Mouse (Mus musculus) limb, embryonic 10.5 days (tissue): Measurements from ENCODE around the gene Ust. TPM values are rescaled to one million over a fixed set of nuclear protein-coding genes. Genes with fewer than 3 reads are reported as not detected.

Experiments
- DNase-seq: peaks from one replicate; pipeline ENCODE4 v3.0.0-alpha.2; 2017; ENCODE audit warnings: low spot score
- H3K27ac ChIP-seq: fragments of 300-500 bp; sonication (generic); 2 replicates; pipeline ENCODE4 v1.5.1; 2016; ENCODE audit warnings: mild to moderate bottlenecking
- H3K27me3 ChIP-seq: fragments of 300-500 bp; sonication (generic); 2 replicates; pipeline ENCODE4 v1.6.1; 2016; ENCODE audit warnings: low read depth, mild to moderate bottlenecking; ENCODE audit not compliant: poor library complexity, severe bottlenecking
- H3K36me3 ChIP-seq: fragments of 300-500 bp; sonication (generic); 2 replicates; pipeline ENCODE4 v1.6.1; 2016; ENCODE audit warnings: mild to moderate bottlenecking, moderate library complexity
- H3K4me1 ChIP-seq: fragments of 300-500 bp; sonication (generic); 2 replicates; pipeline ENCODE4 v1.6.1; 2016
- H3K4me3 ChIP-seq: fragments of 300-500 bp; sonication (generic); 2 replicates; pipeline ENCODE4 v1.5.1; 2016; ENCODE audit warnings: mild to moderate bottlenecking, moderate library complexity
- H3K9me3 ChIP-seq: fragments of 300-500 bp; sonication (generic); replicated peaks from 2 replicates; pipeline ENCODE4 v1.6.1; 2016; ENCODE audit warnings: mild to moderate bottlenecking
- WGBS: fragments of 180-500 bp; shearing (Covaris S2); methylation state at CpG from one replicate; pipeline ENCODE4 v1.1.7; 2016; 5-methylcytosine and 5-hydroxymethylcytosine counted together
- polyA plus RNA-seq: library from polyadenylated mRNA; unstranded; fragments of >200 nt; fragmentation: Nextera tagmentation; extraction: Ambion mirVana; gene quantifications from 2 replicates; pipeline ENCODE4 v1.2.1, GENCODE M21; 2016

Ust gene
- polyA plus RNA-seq, 1 experiment from 2014 or later = 3.5 TPM

- 20% methylated on average over 4 of the region's 4 CpGs for WGBS
- H3K9me3 ChIP-seq = no peaks in the 10 kb centered on the region
- H3K4me3 ChIP-seq = no peak overlapping the region
- H3K27me3 ChIP-seq = no peaks in the 10 kb centered on the region
- no peaks in the 10 kb centered on the region for H3K4me1 ChIP-seq
- H3K27ac ChIP-seq = no peak overlapping the region
- DNase-seq = peak; percentile 51
- H3K36me3 ChIP-seq = no peaks in the 10 kb centered on the region
These were observed 276.3 kb downstream of the Ust start for GRCm38 (mm10) chr10:8242336-8242735.

- Histone ChIP-seq H3K36me3 (no peaks in the 10 kb centered on the region), H3K4me3 (no peak overlapping the region), H3K4me1 (no peaks in the 10 kb centered on the region), H3K9me3 (no peaks in the 10 kb centered on the region), H3K27me3 (no peaks in the 10 kb centered on the region), H3K27ac (no peak overlapping the region)
- WGBS = 74% methylated on average over 4 of the region's 4 CpGs
- DNase-seq = no peak
These were observed 277.9 kb downstream of the Ust start for GRCm38 (mm10) chr10:8240703-8241102.

GRCm38 (mm10) chr10:8240242-8240641 lies 278.4 kb downstream of the Ust start:
- no peaks in the 10 kb centered on the region for H3K27me3 ChIP-seq

GRCm38 (mm10) chr10:8236780-8237571 lies 281.6 kb downstream of the Ust start:
- Histone ChIP-seq H3K36me3 (no peaks in the 10 kb centered on the region), H3K4me3 (no peak overlapping the region), H3K27ac (no peak overlapping the region), H3K9me3 (no peaks in the 10 kb centered on the region), H3K4me1 (no peaks in the 10 kb centered on the region), H3K27me3 (0 out of 2 replicates have a peak, but pooled peaks cover 7% of the 10 kb centered on the region)
- DNase-seq = no peak
- WGBS = 87% methylated on average over 10 of the region's 10 CpGs

More at GRCm38 (mm10) chr10:8240242-8240641, 278.4 kb downstream of the Ust start:
- no peaks in the 10 kb centered on the region for H3K36me3 ChIP-seq
- peak; percentile 84 for DNase-seq
- no peak overlapping the region for H3K4me3 ChIP-seq
- no peaks in the 10 kb centered on the region for H3K4me1 ChIP-seq
- WGBS = 17% methylated on average over 3 of the region's 3 CpGs
- no peaks in the 10 kb centered on the region for H3K9me3 ChIP-seq
- no peak overlapping the region for H3K27ac ChIP-seq

GRCm38 (mm10) chr10:8233148-8233901 lies 285.3 kb downstream of the Ust start:
- DNase-seq = no peak
- H3K27ac ChIP-seq = no peak overlapping the region
- H3K27me3 ChIP-seq = peaks cover 41% of the 10 kb centered on the region
- H3K36me3 ChIP-seq = no peaks in the 10 kb centered on the region
- peaks cover 3% of the 10 kb centered on the region; the same call in 1 of the 2 replicates for H3K4me1 ChIP-seq
- 89% methylated on average over 8 of the region's 8 CpGs for WGBS
- H3K4me3 ChIP-seq = no peak overlapping the region
- no peaks in the 10 kb centered on the region for H3K9me3 ChIP-seq

GRCm38 (mm10) chr10:8232535-8232934 lies 286.1 kb downstream of the Ust start:
- WGBS = 91% methylated on average over 6 of the region's 6 CpGs
- Histone ChIP-seq H3K4me3 (no peak overlapping the region), H3K4me1 (peaks cover 7% of the 10 kb centered on the region; the same call in 1 of the 2 replicates), H3K9me3 (no peaks in the 10 kb centered on the region), H3K36me3 (no peaks in the 10 kb centered on the region), H3K27ac (no peak overlapping the region), H3K27me3 (peaks cover 41% of the 10 kb centered on the region)
- DNase-seq = no peak

- Histone ChIP-seq H3K27me3 (peaks cover 69% of the 10 kb centered on the region), H3K36me3 (no peaks in the 10 kb centered on the region), H3K9me3 (no peaks in the 10 kb centered on the region), H3K27ac (no peak overlapping the region), H3K4me3 (no peak overlapping the region), H3K4me1 (peaks cover 22% of the 10 kb centered on the region)
- WGBS = 64% methylated on average over 3 of the region's 3 CpGs
- no peak for DNase-seq
These were observed 290.3 kb downstream of the Ust start for GRCm38 (mm10) chr10:8228375-8228743.

- Histone ChIP-seq H3K27ac (no peak overlapping the region), H3K36me3 (no peaks in the 10 kb centered on the region), H3K27me3 (peaks cover 71% of the 10 kb centered on the region), H3K4me3 (no peak overlapping the region), H3K9me3 (no peaks in the 10 kb centered on the region), H3K4me1 (peaks cover 24% of the 10 kb centered on the region)
- WGBS = 43% methylated on average over 5 of the region's 5 CpGs
- no peak for DNase-seq
These were observed 290.8 kb downstream of the Ust start for GRCm38 (mm10) chr10:8227705-8228374.

- Histone ChIP-seq H3K4me3 (no peak overlapping the region), H3K9me3 (no peaks in the 10 kb centered on the region), H3K4me1 (peaks cover 27% of the 10 kb centered on the region), H3K27ac (no peak overlapping the region), H3K27me3 (peaks cover 81% of the 10 kb centered on the region), H3K36me3 (no peaks in the 10 kb centered on the region)
- no peak for DNase-seq
- whole genome bisulfite sequencing = 83% methylated on average over 3 of the region's 3 CpGs
These were observed 292.0 kb downstream of the Ust start for GRCm38 (mm10) chr10:8226650-8227049.

- Histone ChIP-seq H3K27ac (no peak overlapping the region), H3K9me3 (no peaks in the 10 kb centered on the region), H3K27me3 (peaks cover 81% of the 10 kb centered on the region), H3K4me3 (no peak overlapping the region), H3K36me3 (no peaks in the 10 kb centered on the region), H3K4me1 (peaks cover 33% of the 10 kb centered on the region)
- DNase-seq = no peak
- WGBS = 73% methylated on average over 2 of the region's 2 CpGs
These were observed 294.0 kb downstream of the Ust start for GRCm38 (mm10) chr10:8224641-8225040.

GRCm38 (mm10) chr10:8224046-8224445 lies 294.6 kb downstream of the Ust start:
- H3K27me3 ChIP-seq = peaks cover 81% of the 10 kb centered on the region
- no peak overlapping the region for H3K4me3 ChIP-seq
- no peaks in the 10 kb centered on the region for H3K36me3 ChIP-seq
- 27% methylated on average over 8 of the region's 8 CpGs for WGBS
- peaks cover 33% of the 10 kb centered on the region for H3K4me1 ChIP-seq
- peak; percentile 61 for DNase-seq
- H3K27ac ChIP-seq = no peak overlapping the region
- H3K9me3 ChIP-seq = no peaks in the 10 kb centered on the region

- Histone ChIP-seq H3K4me1 (peaks cover 45% of the 10 kb centered on the region), H3K36me3 (no peaks in the 10 kb centered on the region), H3K27ac (no peak overlapping the region), H3K27me3 (peaks cover 67% of the 10 kb centered on the region), H3K4me3 (no peak overlapping the region), H3K9me3 (no peaks in the 10 kb centered on the region)
- 29% methylated on average over 8 of the region's 8 CpGs for WGBS
- no peak for DNase-seq
These were observed 301.7 kb downstream of the Ust start for GRCm38 (mm10) chr10:8216946-8217345.

GRCm38 (mm10) chr10:8215181-8215580 lies 303.4 kb downstream of the Ust start:
- H3K4me3 ChIP-seq = no peak overlapping the region
- no peak overlapping the region for H3K27ac ChIP-seq
- H3K9me3 ChIP-seq = no peaks in the 10 kb centered on the region
- no peaks in the 10 kb centered on the region for H3K36me3 ChIP-seq
- peaks cover 51% of the 10 kb centered on the region for H3K4me1 ChIP-seq
- WGBS = 88% methylated on average over 3 of the region's 3 CpGs
- H3K27me3 ChIP-seq = peaks cover 58% of the 10 kb centered on the region
- DNase-seq = no peak
